Mouse (Mus musculus): ENCODE measurements around the gene Fuca2.

The Fuca2 gene

GRCm38 (mm10) chr10:13499331-13499730, at the start of gene Fuca2:
TSS of gene Fuca2 (plus strand) at chr10:13499540.
- in situ Hi-C loops (cut with MboI; ENCODE audit: unreplicated experiment in 2 of 2) = no loop called here

DNA sequence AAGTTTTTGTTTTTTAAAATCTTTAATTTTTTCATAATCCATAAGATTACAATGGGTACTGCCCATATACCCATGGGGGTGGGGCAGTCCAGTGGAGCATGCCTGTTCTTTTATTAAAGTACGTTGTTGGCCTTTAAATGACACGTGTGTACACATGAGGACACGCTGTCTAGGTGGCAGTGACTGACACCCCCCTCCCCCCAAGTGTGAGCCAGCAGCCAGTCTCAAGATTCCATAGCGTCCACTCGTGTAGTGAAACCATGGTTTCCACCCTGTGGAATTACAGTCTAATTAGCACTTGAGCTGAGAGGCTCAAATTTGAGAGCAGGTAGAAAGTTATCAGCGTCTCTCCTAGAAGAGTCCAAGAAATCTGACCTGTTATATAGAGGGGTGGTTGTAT, 47.7 kb upstream of the Fuca2 start:
- in situ Hi-C loops (cut with MboI; ENCODE audit: unreplicated experiment in 2 of 2) = no loop called here

DNA sequence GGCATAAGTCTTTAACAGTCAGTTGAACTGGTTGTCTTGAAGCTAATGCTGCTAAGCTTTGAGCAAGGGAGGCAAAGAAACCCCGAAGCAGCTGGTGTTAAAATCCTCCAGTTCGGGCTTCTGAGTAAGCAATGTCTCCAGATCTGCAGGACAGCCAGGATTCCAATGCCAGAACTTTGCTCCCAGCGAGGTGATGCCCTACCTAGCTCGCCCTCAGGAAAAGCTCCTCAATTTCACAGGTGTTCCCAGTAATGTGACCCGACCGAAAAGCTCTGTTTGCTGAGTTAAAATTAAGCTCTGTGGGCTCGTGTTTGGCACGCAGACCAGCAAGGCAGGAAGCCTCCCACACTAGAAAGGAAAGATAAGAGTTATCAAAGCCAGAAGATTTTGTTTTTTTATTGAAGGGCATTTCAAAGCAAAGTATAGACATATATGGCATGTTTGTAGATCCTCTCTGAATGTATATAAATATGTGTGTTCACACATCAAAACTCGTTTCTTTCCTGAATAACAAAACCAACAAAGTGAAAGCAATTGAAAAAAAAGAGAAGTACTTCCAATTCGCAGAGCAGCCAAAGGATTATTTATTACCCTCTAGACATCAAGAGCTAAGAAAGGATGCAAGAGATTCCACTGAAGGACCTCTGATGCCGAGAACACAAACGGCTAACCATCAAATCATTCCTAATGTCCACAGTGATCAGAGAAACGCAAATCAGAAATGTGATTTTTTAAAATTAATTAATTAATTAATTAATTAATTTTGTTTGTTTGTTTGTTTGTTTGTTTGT, 45.9 kb upstream of the Fuca2 start:
- in situ Hi-C loops (cut with MboI; ENCODE audit: unreplicated experiment in 2 of 2) = no loop called here

- in situ Hi-C loops (cut with MboI; ENCODE audit: unreplicated experiment in 2 of 2) = loop anchor here in 1 of 2 experiments (10.0 kb wide), 1 partner anchor 501 kb away; the partner anchor contains the start of gene Hivep2
Observed at GRCm38 (mm10) chr10:13464295-13464694, 35.0 kb upstream of the Fuca2 start.

- in situ Hi-C loops (cut with MboI; ENCODE audit: unreplicated experiment in 2 of 2) = loop anchor here in 1 of 2 experiments (10.0 kb wide), 1 partner anchor 498 kb away; the partner anchor contains the start of gene Hivep2
Observed at GRCm38 (mm10) chr10:13466925-13467324, 32.4 kb upstream of the Fuca2 start.

DNA sequence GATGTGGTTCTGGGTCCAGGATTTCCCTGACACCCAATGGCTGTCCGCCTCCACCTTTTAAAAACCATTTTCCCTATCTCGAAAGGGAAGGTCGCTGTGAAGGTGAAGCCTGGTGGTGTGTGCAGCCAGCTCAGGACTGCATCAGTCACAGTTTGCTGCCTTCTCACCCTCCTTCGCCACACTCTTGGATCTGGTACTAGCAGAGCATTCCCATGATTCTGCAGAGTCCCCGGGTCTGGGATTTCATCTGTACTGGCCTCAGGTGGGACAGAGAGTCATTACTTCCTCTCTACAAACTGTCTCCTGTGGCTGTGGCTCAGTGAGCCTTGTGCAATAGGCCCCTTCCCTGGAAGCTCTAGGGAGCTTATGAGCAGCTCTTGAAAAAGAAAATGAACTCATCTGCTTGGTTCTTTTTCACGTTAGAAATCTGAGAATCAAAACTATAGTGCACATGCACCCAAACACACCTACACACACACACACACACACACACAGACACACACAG, 31.3 kb upstream of the Fuca2 start:
- in situ Hi-C loops (cut with MboI; ENCODE audit: unreplicated experiment in 2 of 2) = loop anchor here in 1 of 2 experiments (10.0 kb wide), 1 partner anchor 497 kb away; the partner anchor contains the start of gene Hivep2

DNA sequence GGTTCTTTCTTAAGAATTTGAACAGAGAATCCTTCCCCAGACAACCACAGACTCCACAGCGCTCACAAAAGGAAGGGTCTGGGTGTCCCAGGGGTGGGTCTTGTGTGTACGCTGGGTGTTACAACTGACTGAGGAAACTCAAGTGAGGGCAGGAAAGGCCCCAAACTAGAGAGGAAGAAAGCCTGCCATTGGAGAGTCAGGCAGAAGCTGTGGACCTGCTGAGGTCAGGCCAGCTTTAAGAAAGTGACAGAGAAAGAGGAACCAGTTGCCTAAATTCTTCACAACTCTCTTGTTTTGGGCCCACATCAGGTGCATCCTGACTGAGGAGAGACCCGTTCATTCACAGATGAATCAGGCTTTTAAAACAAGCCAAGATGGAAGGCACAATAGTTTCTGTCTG, 29.1 kb upstream of the Fuca2 start:
- in situ Hi-C loops (cut with MboI; ENCODE audit: unreplicated experiment in 2 of 2) = loop anchor here in 1 of 2 experiments (5.0 kb wide), 1 partner anchor 33 kb away; no protein-coding TSS in a partner anchor

GRCm38 (mm10) chr10:13473287-13473832, 26.0 kb upstream of the Fuca2 start:
- in situ Hi-C loops (cut with MboI; ENCODE audit: unreplicated experiment in 2 of 2) = loop anchor here in 1 of 2 experiments (5.0 kb wide), 1 partner anchor 36 kb away; no protein-coding TSS in a partner anchor

- in situ Hi-C loops (cut with MboI; ENCODE audit: unreplicated experiment in 2 of 2) = loop anchor here in 1 of 2 experiments (5.0 kb wide), 1 partner anchor 37 kb away; no protein-coding TSS in a partner anchor
Observed at GRCm38 (mm10) chr10:13473833-13474567, 25.3 kb upstream of the Fuca2 start, which contains the start of gene Phactr2. TSS of gene Phactr2 (minus strand) at chr10:13474412.

GRCm38 (mm10) chr10:13474568-13474955, 24.8 kb upstream of the Fuca2 start:
- in situ Hi-C loops (cut with MboI; ENCODE audit: unreplicated experiment in 2 of 2) = loop anchor here in 1 of 2 experiments (5.0 kb wide), 1 partner anchor 37 kb away; no protein-coding TSS in a partner anchor

GRCm38 (mm10) chr10:13475121-13475520, 24.2 kb upstream of the Fuca2 start:
- in situ Hi-C loops (cut with MboI; ENCODE audit: unreplicated experiment in 2 of 2) = no loop called here

- in situ Hi-C loops (cut with MboI; ENCODE audit: unreplicated experiment in 2 of 2) = no loop called here
Observed at GRCm38 (mm10) chr10:13479341-13479740, 20.0 kb upstream of the Fuca2 start.

DNA sequence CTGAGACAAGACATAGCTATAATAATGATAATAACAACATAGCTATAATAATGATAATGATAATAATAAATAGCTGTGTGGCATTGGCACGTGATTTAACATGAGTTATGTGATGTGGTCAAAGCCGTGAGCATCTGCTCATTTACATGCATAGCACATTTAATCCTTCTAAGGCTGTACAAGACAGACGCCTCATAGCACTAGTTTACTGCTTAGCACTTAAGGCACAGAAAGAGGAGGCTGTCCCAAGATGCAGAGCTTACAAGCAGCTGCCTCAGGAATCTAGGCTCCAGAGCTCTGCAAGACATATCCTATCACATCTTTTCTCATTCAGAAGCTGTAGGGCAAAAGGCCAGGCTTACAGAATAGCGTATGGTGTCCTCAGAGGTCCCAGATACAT, 13.4 kb upstream of the Fuca2 start:
- in situ Hi-C loops (cut with MboI; ENCODE audit: unreplicated experiment in 2 of 2) = no loop called here

- in situ Hi-C loops (cut with MboI; ENCODE audit: unreplicated experiment in 2 of 2) = no loop called here
Observed at GRCm38 (mm10) chr10:13489671-13490070, 9.7 kb upstream of the Fuca2 start.

DNA sequence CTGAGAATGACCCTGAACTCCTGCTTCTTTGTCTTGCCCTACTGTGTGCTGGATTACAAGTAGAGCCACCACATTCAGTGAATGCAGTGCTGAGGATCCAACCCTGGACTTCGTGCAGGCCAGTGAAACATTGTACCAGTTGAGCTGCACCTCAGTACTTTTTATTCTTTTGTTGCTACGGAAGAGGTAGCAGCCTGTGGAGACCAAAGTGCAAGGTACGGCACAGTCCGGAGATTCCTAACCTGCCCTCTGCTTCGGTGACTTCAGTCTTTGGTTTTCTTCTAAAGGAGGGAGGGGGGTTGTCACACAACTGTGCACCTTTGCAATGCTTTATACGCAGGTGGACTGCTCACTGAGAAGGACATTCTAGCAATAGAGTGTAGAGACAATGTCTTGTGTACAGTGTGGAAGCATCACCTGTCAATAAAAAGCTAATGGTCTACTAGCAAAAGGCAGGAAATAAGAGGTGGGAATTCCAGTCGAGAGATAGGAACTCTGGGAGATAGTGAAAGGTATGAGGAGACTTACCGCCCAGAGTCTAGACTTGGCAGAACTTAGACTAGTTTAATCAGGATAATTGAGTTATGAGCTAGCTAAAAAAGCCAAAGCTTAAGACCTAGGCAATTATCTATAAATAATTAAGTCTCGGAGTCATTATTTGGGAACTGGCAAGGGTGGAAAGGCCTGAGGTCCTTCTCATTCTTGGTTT, 5.2 kb upstream of the Fuca2 start:
- in situ Hi-C loops (cut with MboI; ENCODE audit: unreplicated experiment in 2 of 2) = no loop called here

- in situ Hi-C loops (cut with MboI; ENCODE audit: unreplicated experiment in 2 of 2) = no loop called here
Observed at GRCm38 (mm10) chr10:13496315-13496714, 3.0 kb upstream of the Fuca2 start.

GRCm38 (mm10) chr10:13500473-13500872, 1.1 kb downstream of the Fuca2 start:
- in situ Hi-C loops (cut with MboI; ENCODE audit: unreplicated experiment in 2 of 2) = loop anchor here (5.0 to 10.0 kb wide), 2 partner anchors 63 to 66 kb away; no protein-coding TSS in a partner anchor

DNA sequence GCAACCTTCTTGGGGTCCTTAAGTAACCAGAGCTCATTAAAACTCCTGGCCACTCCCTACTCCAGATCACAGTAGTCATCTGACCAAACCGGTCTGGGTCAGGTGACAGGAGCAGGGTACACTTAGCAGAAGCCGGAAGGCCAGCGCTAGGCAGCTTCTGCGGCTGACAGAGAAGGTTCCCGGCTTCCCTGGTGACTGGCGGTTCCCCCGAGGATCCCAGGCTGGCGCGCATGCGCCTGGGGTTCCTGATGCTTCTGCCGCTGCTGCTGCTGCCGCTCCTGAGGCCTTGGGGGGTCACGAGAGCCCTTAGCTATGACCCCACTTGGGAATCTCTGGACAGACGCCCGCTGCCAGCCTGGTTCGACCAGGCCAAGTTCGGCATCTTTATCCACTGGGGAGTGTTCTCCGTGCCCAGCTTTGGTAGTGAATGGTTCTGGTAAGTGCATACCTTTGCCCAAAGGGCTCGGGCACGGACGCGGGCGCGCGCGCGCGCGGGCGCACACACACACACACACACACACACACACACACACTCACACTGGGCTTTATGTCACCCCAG, 1.7 kb downstream of the Fuca2 start:
- in situ Hi-C loops (cut with MboI; ENCODE audit: unreplicated experiment in 2 of 2) = loop anchor here (5.0 to 10.0 kb wide), 2 partner anchors 64 to 66 kb away; no protein-coding TSS in a partner anchor

DNA sequence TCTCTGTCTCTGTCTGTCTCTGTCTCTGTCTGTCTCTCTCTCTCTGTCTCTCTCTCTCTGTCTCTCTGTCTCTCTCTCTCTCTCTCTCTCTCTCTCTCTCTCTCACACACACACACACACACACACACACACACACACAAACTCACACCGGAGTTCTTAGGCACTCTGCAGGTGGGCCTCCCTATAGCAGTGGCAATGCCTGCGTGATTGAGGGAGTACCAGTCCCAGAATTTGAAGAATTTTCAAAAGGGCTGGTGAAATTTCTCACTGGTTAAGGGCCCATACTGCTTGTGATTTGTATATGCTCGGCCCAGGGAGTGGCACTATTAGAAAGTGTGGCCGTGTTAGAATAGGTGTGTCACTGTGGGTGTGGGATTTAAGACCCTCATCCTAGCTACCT, 2.2 kb downstream of the Fuca2 start:
- in situ Hi-C loops (cut with MboI; ENCODE audit: unreplicated experiment in 2 of 2) = loop anchor here (5.0 to 10.0 kb wide), 2 partner anchors 64 to 67 kb away; no protein-coding TSS in a partner anchor

Measured in v-Abl transformed pro-B cells (cell line).